Mouse (Mus musculus) mouse embryonic stem cell (cell line): ENCODE results near the gene Ptprj.

Experiments used
- in situ Hi-C, 2 experiments: fragments of 300-500 bp; cut with MboI; formaldehyde crosslinking; loops; 1 replicate in 1 of 2; 3 replicates in 1 of 2; pipeline ENCODE4 v1.14.3; 2019 to 2020; ENCODE audit warnings: low sequenced_read_pairs in 2 of 2, low pct_unique_long_range_greater_than_20kb in 1 of 2, mixed read lengths in 1 of 2; ENCODE audit not compliant: unreplicated experiment in 1 of 2

Ptprj gene

GRCm38 (mm10) chr2:90565192-90565929, 15.1 kb downstream of the Ptprj start:
- in situ Hi-C loops, result no loop called here

DNA sequence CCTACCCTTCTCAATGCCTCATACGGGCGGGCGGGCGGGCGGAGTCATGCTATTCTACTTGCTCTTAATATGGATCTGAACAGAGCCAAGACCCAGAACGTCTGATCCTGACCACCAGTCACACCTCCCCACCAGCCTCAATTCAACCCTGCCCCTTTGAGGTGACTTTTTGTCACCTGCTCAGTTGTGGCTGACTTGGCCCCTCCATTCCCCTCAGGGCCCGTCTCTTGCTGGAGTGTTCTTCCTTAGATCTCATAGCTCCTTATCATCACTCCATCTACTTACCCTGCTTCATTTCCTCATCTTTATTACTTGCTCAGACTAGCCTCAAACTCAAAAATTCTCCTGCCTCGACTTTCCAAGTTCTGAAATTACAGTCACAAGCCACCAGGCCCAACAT, 15.9 kb downstream of the Ptprj start:
- in situ Hi-C loops, result no loop called here

DNA sequence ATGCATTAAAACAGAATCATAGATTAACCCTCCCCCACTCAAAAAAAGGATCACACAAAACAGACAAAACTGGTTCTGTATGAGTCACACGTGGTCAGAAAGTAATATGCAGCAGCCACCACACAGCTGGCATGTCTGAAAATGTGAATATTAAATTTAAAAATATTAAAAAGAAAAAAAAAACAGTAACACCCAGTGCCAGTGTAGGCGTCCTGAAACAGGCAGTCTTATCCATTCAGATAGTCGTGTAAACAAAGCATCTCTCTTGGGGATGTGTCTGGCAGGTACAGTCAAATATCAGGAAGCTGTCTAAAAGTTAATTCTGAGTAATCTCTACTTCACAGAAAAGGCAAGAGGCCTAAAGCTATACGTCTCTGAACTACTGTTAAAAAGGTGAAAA, 17.3 kb downstream of the Ptprj start:
- in situ Hi-C loops, result no loop called here

GRCm38 (mm10) chr2:90562126-90562670, 18.2 kb downstream of the Ptprj start:
- in situ Hi-C loops, result no loop called here

- in situ Hi-C loops, result no loop called here
Observed at GRCm38 (mm10) chr2:90560197-90560843, 20.1 kb downstream of the Ptprj start.

DNA sequence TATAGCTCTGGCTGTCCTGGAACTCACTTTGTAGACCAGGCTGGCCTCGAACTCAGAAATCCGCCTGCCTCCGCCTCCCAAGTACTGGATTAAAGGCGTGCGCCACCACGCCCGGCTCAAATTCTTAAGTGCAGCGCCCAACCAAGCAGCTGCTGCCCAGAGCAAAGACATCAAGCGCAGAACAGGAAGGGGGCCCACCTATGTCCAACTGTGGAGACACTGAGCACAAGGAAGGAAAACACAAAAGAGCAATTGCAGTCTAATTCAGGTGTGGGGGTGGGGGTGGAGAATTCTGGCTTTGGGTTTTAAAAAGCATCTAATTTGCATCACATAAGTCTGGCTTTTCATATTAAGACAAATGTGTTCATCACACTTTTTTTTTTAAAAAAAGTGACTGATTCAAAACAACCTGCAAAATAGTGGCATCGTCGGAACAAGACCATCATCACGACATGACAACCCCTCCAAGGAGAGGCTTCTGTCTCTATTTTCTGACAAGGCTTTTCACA, 20.7 kb downstream of the Ptprj start:
- in situ Hi-C loops, result no loop called here

DNA sequence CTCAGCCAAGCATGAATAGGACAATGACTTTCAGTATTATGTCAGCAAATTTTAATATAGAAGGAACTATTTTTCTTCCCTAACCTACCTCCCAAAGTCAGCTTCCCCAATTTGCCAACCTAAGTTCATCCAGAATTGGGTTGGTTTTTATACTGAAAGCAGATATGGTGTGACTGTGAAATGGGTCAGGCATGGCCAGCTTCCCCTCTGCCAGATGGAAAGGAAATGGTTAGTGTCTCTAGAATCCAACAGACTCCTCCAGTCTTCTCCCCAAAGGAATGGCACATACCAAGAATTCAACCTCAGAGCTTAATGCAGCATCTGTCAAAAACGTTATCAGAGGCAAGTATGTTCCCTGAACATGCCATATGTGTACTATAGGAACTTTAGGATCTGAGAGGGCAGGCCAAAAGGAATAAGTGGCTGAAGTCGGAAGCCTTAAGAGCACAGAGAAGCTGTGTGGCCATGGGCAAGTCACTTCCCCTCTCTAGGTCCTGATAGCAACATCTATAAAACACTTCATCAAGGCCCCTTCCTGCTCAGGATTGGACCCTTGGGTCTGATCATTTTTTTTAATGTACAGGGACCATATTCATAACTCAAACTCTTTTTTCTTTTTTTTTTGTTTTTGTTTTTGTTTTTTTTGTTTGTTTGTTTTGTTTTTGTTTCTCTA, 21.3 kb downstream of the Ptprj start:
- in situ Hi-C loops, result no loop called here

- in situ Hi-C loops, result no loop called here
Observed at GRCm38 (mm10) chr2:90558361-90558760, 22.1 kb downstream of the Ptprj start.

- in situ Hi-C loops, result no loop called here
Observed at GRCm38 (mm10) chr2:90557913-90558312, 22.5 kb downstream of the Ptprj start.

- in situ Hi-C loops, result no loop called here
Observed at GRCm38 (mm10) chr2:90555744-90556143, 24.7 kb downstream of the Ptprj start.

DNA sequence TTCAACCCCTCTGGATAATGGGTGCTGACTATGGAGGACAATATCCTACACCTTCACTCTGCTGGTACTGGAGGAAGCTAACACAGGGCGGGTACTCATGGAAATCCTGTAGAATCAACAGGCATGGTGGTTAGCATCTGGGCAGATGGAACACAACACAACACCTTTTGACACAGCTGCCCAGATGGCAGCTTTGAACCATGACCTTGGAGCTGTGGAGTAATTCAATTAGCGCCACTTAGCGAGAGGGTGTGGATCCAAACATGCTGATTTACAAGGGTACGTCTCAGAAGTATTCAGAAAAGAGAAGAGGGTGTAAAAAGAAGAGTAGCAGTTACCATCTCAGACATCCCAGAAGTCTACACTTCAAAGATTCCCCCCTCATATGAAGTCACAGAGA, 25.6 kb downstream of the Ptprj start:
- in situ Hi-C loops, result no loop called here

- in situ Hi-C loops, result no loop called here
Observed at GRCm38 (mm10) chr2:90553861-90554260, 26.6 kb downstream of the Ptprj start.

DNA sequence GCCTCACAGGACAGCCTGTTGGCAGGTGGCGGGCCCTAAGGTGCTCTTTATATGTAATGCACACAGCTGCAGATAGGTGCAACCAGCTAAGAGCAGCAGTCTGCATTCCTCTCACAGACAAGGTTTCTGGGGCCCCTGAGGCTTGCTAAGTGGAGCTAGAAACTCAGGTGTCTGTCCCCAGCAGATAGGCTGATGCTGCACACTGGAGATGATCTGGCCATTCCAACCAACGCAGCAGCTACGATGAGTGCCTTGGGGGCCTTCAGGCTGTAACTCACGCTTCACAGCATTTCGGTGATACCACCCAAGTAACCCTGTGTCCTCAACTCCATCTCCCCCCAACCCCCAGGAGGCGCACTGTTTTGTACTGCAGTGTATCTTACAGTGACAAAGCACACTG, 29.8 kb downstream of the Ptprj start:
- in situ Hi-C loops, result no loop called here

GRCm38 (mm10) chr2:90548541-90548940, 31.9 kb downstream of the Ptprj start:
- in situ Hi-C loops, result no loop called here

- in situ Hi-C loops, result no loop called here
Observed at GRCm38 (mm10) chr2:90547144-90547609, 33.3 kb downstream of the Ptprj start.

DNA sequence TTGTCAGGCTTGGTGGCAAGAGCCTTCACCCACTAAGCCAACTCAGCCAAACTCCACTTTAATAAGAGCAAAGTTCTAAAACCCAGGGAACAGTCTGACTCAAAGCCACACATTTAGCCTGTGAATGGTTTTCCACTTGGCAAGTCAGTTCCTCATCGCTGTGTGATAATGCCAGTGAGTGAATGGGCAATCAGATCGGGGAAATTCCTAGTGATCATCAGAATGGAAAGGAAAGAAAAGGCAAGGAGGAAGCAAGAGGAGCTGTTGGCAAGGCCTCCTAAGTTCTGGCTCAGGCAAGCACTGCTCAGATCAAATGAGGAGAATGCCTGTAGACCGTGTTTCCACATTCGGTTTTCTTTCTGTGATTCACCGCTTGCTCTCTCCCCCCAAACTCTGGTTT, 35.2 kb downstream of the Ptprj start:
- in situ Hi-C loops, result no loop called here

DNA sequence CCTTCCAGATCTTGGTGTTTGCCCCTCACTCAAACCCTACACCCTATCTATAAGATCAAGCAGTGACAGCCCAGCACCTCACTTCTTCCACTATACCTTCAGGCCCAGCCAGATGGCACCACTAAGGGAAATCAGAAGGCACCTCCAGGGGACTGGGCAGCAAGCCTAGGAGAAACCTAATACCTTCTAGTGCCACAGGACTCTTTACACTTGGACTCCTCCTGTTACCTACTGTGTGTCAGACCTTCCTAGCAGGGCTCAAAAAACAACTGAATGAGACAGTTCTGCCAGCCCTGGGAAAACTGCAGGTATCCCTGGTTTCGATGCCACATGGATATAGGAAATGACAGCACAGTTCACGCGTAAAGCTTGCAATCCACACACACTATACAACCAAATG, 36.5 kb downstream of the Ptprj start:
- in situ Hi-C loops, result no loop called here

DNA sequence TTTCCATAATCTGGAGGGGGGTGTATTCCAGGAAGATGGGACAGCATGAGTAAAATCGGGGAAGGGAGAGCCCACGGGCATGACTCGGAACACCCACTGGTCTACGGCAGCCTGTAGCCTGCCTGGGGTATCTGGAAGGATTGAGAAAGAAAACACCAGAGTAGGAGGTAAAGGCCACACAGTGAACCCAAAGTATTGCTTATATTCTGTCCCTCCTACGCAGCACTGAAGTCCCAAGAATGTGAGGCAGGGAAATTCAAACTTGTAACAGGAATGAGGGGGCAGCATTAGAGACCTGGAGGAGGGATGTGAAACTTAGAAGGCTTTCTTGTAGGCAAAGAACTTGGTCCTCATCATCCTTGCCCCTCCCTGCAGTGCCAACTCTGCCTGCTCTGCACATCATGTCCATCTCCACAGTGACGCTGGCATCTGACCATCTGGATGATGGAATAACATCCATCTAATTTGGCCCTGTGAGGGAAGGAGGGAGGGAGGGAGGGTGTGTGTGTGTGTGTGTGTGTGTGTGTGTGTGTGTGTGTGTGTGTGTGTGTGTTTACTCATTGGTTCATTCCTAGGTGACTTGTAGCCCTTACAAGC, 37.2 kb downstream of the Ptprj start:
- in situ Hi-C loops, result no loop called here

GRCm38 (mm10) chr2:90542656-90543055, 37.8 kb downstream of the Ptprj start:
- in situ Hi-C loops, result no loop called here
